Mouse (Mus musculus) limb, embryonic 12.5 days (tissue): ENCODE data around the gene Tsen34. TPM values are rescaled to one million over a fixed set of nuclear protein-coding genes. Genes with fewer than 3 reads are reported as not detected.

Experiments
- microRNA-seq: library from miRNA; unstranded; fragments of <30 nt; microRNA quantifications from one replicate; pipeline ENCODE4, GENCODE M21; 2017
- polyA plus RNA-seq: library from polyadenylated mRNA; unstranded; fragments of >200 nt; fragmentation: Nextera tagmentation; extraction: Ambion mirVana; gene quantifications from 2 replicates; pipeline ENCODE4 v1.2.1, GENCODE M21; 2016

Tsen34 gene
- polyA plus RNA-seq, 1 experiment from 2014 or later = 296 TPM

Small RNA genes within 50 kb of the gene (microRNA-seq; reads per million reads assigned to microRNA genes)
- 2.8 reads per million, percentile 7 among the genes with 10 or more reads in this experiment for gene Mir3572

Other genes with a start within 250 kb of the Tsen34 start
- gene Tarm1, start 190.2 kb upstream of the Tsen34 start, polyA plus RNA-seq = not detected in 2 replicates
- not detected in 2 replicates for gene Oscar, start 76.7 kb upstream of the Tsen34 start, polyA plus RNA-seq
- gene Ndufa3, start 75.5 kb upstream of the Tsen34 start, polyA plus RNA-seq = 385 and 392 TPM in 2 replicates
- gene Tfpt, start 62.9 kb upstream of the Tsen34 start, polyA plus RNA-seq = 36.5 and 37.8 TPM in 2 replicates
- 133 and 136 TPM in 2 replicates for gene Prpf31, start 62.9 kb upstream of the Tsen34 start, polyA plus RNA-seq
- 69.5 and 70.3 TPM in 2 replicates for gene Cnot3, start 47.6 kb upstream of the Tsen34 start, polyA plus RNA-seq
- 19.5 and 20.7 TPM in 2 replicates for gene Leng1, start 27.0 kb upstream of the Tsen34 start, polyA plus RNA-seq
- gene Tmc4, start 15.3 kb upstream of the Tsen34 start, polyA plus RNA-seq = 6.6 and 6.7 TPM in 2 replicates
- 59.4 and 61.4 TPM in 2 replicates for gene Mboat7, start 660 bp downstream of the Tsen34 start, polyA plus RNA-seq
- 1,389 and 1,455 TPM in 2 replicates for gene Rps9, start 11.1 kb downstream of the Tsen34 start, polyA plus RNA-seq
- gene Pirb, start 27.5 kb downstream of the Tsen34 start, polyA plus RNA-seq = 0.18 and 0.35 TPM in 2 replicates
- not detected in 2 replicates for gene Gm15448, start 132.8 kb downstream of the Tsen34 start, polyA plus RNA-seq
- not detected in 2 replicates for gene Pira2, start 152.2 kb downstream of the Tsen34 start, polyA plus RNA-seq
- gene Gm14548, start 205.3 kb downstream of the Tsen34 start, polyA plus RNA-seq = not detected in 2 replicates
- 0.12 TPM in 1 of 2 replicates, not detected in the other for gene Lilra6, start 222.6 kb downstream of the Tsen34 start, polyA plus RNA-seq